Mouse (Mus musculus): Measurements from ENCODE around the gene Cyba. TPM values are rescaled to one million over a fixed set of nuclear protein-coding genes. Genes with fewer than 3 reads are reported as not detected.

Gene Cyba
- polyA plus RNA-seq (2016; fragmentation: Nextera tagmentation; extraction: Ambion mirVana) = 175 and 182 TPM in 2 replicates

DNA sequence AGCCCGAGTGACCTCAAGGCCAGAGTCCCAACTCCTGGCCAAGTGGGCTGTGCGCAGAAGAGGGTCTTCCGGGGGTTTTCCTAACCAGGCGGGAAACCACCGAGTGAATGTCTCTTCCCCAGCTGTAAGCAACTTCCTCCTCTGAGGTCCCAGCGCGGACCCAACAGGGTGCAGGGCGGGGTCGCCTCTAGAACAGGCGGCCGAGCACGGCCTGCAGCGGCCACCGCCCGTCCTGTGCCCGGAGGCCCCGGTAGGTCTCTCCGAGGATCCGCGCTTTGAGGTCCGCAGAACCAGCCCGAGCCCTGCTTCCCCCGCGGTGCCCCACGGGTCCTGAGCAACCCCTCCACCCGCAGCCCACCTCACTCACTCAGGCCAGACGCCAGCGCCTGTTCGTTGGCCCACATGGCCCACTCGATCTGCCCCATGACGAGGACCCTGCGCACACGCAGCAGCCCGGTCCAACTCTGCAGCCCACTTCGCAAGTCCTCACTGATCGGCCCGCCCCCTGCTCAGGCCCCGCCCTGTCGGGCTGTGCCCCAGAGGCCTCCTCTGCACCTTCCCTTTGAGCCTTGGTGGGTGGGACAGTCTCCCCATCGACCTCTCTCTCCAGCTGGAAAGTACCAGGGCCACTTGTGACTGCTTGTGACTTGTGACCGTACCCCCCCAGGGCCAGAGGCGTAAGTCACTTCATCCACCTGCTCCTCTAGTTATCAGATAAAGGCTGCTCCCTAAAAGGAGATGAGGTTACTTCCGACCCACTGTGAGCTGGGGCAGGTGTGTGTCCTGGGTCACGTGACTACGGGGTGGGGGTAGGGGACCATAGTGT, at the start of gene Cyba:
Cyba (minus strand) TSS at position 488 of the 826 bp plus-strand sequence.
- H3K27ac ChIP-seq (ENCODE audit: poor library complexity, severe bottlenecking) = peak within 1 kb of the TSS; percentile 59
- 4% methylated on average over 45 of the region's 45 CpGs for WGBS
- peaks cover 26% of the 10 kb centered on the region for H3K4me1 ChIP-seq (replicated peaks)
- no peaks in the 10 kb centered on the region for H3K27me3 ChIP-seq (replicated peaks)
- H3K36me3 ChIP-seq = peaks cover 35% of the 10 kb centered on the region
- peak within 1 kb of the TSS; percentile 84 for H3K9ac ChIP-seq
- H3K9me3 ChIP-seq (replicated peaks) = no peaks in the 10 kb centered on the region; the same call in 1 of the 2 replicates
- peak within 1 kb of the TSS; percentile 91 for H3K4me2 ChIP-seq
- peak within 1 kb of the TSS; percentile 63 for H3K4me3 ChIP-seq
- ATAC-seq (ENCODE audit: insufficient number of reproducible peaks, low FRiP score) = peak; percentile 84

DNA sequence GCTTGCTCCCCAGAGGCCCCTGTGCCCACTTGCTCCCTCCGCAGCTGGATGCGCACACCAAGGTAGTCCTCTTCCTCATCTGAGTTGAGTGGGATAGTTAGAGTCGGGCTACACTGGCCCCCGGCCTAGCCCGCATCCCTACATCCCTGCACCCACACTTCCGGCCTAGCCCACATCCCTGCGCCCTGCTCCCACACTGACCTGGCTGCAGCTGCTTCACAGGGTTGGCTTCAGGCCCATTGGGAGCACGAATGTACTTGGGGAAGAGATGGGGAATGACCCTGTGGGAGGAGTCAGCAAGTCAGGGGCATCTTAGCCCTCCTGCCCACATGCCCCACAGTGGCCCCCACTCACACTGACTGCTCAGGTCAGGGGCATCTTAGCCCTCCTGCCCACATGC, 49.7 kb upstream of the Cyba start:
- Histone ChIP-seq H3K36me3 (peaks cover 100% of the 10 kb centered on the region), H3K9ac (no peak overlapping the region), H3K9me3 (replicated peaks) (0 out of 2 replicates have a peak, but pooled peaks cover 4% of the 10 kb centered on the region), H3K4me1 (replicated peaks) (no peaks in the 10 kb centered on the region), H3K4me3 (no peak overlapping the region), H3K27me3 (replicated peaks) (no peaks in the 10 kb centered on the region), H3K27ac (ENCODE audit: poor library complexity, severe bottlenecking) (no peak overlapping the region), H3K4me2 (no peak overlapping the region)
- WGBS = 92% methylated on average over 8 of the region's 8 CpGs
- ATAC-seq (ENCODE audit: insufficient number of reproducible peaks, low FRiP score) = no peak; the same call in 1 of the 2 replicates

DNA sequence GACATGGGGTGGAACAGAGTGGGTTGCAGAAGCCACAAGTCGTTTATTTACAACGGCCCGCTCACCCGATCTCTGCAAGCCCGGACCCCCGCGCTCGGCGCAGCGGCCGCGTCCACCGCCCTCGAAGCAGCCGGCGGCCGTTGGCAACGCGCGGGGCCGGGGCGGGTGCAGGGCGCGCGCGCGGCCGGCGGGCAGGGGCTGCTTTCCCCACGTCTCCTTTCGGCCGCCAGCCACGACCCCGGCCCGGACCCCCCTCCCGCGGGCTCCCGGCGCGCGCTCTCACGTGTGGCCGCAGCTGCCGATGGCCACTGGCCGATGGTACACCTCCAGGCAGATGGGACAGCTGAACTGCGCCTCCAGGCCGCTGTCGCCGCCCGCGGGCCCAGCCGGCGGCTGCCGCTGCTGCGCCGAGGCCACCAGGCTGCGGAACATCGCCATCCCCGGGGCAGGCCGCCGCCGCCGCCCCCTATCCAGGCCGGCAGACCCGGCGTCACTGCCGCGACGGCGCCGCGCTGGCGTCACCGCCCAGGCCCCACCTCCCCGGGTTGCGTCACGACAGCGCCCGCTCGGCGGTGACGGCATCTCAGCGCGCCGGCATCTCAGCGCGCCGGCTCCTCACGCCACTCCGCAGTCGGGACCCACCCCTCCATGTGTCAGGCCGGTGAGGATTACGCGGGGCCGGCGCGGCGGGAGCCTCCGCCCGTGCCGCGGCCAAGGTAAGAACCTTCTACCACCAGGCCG, 43.0 kb upstream of the Cyba start, which contains the start of the genes Rnf166 and Ctu2:
Rnf166 (minus strand) TSS at position 485 of the 741 bp plus-strand sequence.
Ctu2 (plus strand) TSS at position 564 of the 741 bp plus-strand sequence.
- Histone ChIP-seq H3K9ac (peak within 1 kb of the TSS; percentile 96), H3K9me3 (replicated peaks) (no peaks in the 10 kb centered on the region), H3K4me3 (peak within 1 kb of the TSS; percentile 94), H3K27ac (ENCODE audit: poor library complexity, severe bottlenecking) (peak within 1 kb of the TSS; percentile 84), H3K36me3 (peaks cover 52% of the 10 kb centered on the region), H3K27me3 (replicated peaks) (no peaks in the 10 kb centered on the region), H3K4me2 (peak within 1 kb of the TSS; percentile 90), H3K4me1 (replicated peaks) (peaks cover 24% of the 10 kb centered on the region)
- ATAC-seq (ENCODE audit: insufficient number of reproducible peaks, low FRiP score) = peak; percentile 93
- WGBS = under 1% methylated on average over 101 of the region's 103 CpGs

DNA sequence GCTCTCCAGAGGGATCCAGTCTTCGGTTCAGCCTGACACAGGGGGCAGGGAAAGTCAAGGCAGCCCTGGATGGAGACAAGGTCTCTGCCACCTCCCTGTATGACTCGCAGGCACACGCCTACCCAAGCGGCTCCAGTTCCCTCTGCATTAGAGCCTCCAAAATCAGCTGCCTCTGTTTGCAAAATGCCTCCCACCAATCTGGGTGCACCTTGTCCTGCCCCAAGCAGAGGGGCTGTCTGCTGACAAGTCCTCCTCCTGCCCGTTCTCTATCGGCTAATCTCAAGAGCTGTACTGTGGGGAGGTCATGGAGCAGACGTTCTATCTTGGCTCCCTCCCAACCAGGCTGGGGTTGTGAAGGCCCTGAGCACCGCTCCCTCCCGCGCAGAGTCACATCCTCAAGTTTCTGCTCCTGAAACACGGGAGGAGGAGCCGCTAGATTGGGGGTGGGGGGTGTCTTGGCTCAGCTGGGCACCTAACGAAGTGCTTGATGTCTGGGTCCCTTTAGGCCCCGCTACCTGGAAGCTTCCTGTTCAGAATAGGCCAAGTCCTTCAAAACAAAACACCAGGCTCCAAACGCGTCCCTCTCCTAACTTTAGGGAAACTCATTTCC, 42.3 kb upstream of the Cyba start:
- peak overlapping the region; percentile 84 for H3K27ac ChIP-seq (ENCODE audit: poor library complexity, severe bottlenecking)
- WGBS = 6% methylated on average over 16 of the region's 16 CpGs
- H3K4me2 ChIP-seq = peak overlapping the region; percentile 90
- H3K36me3 ChIP-seq = peaks cover 51% of the 10 kb centered on the region
- H3K4me1 ChIP-seq (replicated peaks) = peaks cover 24% of the 10 kb centered on the region
- ATAC-seq (ENCODE audit: insufficient number of reproducible peaks, low FRiP score) = peak; percentile 27; the same call in 1 of the 2 replicates
- H3K9ac ChIP-seq = peak overlapping the region; percentile 96
- H3K9me3 ChIP-seq (replicated peaks) = no peaks in the 10 kb centered on the region
- no peaks in the 10 kb centered on the region for H3K27me3 ChIP-seq (replicated peaks)
- peak overlapping the region; percentile 94 for H3K4me3 ChIP-seq

DNA sequence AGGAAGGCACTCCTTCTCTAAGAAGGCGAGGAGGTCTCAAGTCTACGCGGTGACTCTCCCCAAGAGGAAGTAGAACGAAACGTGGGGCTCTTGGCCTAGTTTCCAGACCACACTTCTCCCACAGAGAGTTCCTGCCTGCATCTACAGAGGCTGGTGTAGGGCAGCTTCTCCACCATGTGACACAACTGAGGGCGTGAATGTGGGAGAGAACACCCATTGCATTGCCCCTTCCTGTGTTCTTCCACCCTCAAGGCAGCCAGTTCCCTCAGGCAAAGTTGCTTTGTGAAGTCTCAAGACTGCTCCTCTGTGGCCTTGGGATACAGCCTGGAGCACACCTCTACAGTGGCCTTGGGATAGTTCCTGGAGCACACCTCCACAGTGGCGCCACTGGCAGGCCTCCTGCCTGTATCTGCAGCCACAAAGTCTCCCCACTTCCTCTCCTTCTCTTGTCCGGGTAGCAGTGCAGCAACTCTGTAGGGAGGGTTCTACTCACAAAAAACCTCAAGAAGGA, 41.2 kb upstream of the Cyba start:
- Histone ChIP-seq H3K4me3 (no peak overlapping the region), H3K4me2 (0 out of 2 replicates have a peak overlapping the region, but pooled peaks have one; percentile 90), H3K9me3 (replicated peaks) (no peaks in the 10 kb centered on the region), H3K36me3 (peaks cover 49% of the 10 kb centered on the region), H3K27me3 (replicated peaks) (no peaks in the 10 kb centered on the region), H3K27ac (ENCODE audit: poor library complexity, severe bottlenecking) (no peak overlapping the region), H3K9ac (no peak overlapping the region), H3K4me1 (replicated peaks) (peaks cover 24% of the 10 kb centered on the region)
- WGBS = 84% methylated on average over 8 of the region's 8 CpGs
- no peak for ATAC-seq (ENCODE audit: insufficient number of reproducible peaks, low FRiP score)

DNA sequence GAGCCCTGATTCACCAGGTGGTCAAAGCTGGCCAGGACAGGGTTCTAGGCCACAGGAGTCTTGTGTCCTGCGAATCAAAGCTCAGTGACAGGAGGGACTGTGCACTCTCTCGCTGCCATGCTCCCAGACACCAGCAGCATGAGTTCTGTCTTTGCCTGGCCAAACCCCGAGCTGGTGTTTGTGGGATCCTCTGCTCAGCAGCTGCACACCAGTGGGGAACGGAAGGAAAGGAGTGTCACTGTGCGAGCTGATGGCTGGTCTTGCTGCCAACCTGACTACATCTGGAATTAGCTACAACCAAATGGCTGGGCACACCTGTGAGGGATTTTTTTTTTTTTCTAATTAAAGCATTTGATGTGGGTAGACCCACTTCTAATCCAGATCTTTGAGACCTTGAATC, 38.0 kb upstream of the Cyba start:
- Histone ChIP-seq H3K27ac (ENCODE audit: poor library complexity, severe bottlenecking) (no peak overlapping the region), H3K36me3 (peaks cover 66% of the 10 kb centered on the region), H3K4me3 (no peak overlapping the region), H3K4me1 (replicated peaks) (peaks cover 15% of the 10 kb centered on the region), H3K9me3 (replicated peaks) (no peaks in the 10 kb centered on the region), H3K9ac (no peak overlapping the region), H3K4me2 (no peak overlapping the region), H3K27me3 (replicated peaks) (no peaks in the 10 kb centered on the region)
- ATAC-seq (ENCODE audit: insufficient number of reproducible peaks, low FRiP score) = no peak
- WGBS = 80% methylated on average over 5 of the region's 5 CpGs

DNA sequence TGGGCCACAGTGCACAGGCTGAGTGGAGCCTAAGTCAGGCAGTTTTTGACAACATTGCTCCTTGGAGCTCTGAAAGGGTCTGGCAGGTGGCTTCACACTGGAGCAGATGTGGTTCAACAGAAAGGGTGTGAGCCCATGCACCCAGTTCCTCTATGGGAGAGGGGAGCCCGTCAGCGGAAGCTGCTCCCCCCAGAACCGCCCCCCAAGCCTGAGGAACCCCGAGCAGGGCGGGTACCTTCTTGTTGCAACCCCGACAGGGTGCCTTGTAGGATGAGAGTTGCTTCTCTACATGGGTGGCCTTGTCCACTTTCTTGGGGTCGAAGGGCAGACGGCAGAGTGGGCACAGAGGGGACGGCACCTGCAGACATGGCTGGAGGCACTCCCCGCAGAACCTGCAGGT, 37.2 kb upstream of the Cyba start:
- H3K4me1 ChIP-seq (replicated peaks) = peaks cover 15% of the 10 kb centered on the region
- no peak overlapping the region for H3K4me2 ChIP-seq
- ATAC-seq (ENCODE audit: insufficient number of reproducible peaks, low FRiP score) = no peak
- H3K36me3 ChIP-seq = peaks cover 70% of the 10 kb centered on the region
- no peak overlapping the region for H3K4me3 ChIP-seq
- no peaks in the 10 kb centered on the region for H3K27me3 ChIP-seq (replicated peaks)
- no peaks in the 10 kb centered on the region for H3K9me3 ChIP-seq (replicated peaks)
- no peak overlapping the region for H3K9ac ChIP-seq
- no peak overlapping the region for H3K27ac ChIP-seq (ENCODE audit: poor library complexity, severe bottlenecking)
- 85% methylated on average over 10 of the region's 10 CpGs for WGBS

DNA sequence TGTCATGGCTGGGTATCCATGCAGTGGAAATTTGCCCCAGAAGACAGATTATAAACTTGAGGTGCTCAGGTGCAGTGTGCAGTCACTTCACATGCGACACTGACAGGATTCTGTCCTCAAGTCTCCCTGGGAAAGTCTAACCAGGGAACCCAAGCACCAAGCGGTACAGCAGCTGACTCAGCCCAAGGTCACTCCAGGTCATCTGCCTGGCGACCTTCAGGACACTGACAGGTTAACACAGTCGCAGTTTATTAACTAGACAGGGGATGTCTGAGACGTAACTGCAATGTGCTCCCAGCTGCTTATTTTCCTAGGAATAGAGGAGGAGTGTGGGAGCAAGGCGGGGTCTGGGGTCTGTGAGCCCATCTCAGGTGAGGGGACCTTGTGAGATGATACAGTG, 36.7 kb upstream of the Cyba start:
- ATAC-seq (ENCODE audit: insufficient number of reproducible peaks, low FRiP score) = no peak
- H3K4me3 ChIP-seq = no peak overlapping the region
- 70% methylated on average over 6 of the region's 6 CpGs for WGBS
- no peaks in the 10 kb centered on the region for H3K27me3 ChIP-seq (replicated peaks)
- no peak overlapping the region for H3K27ac ChIP-seq (ENCODE audit: poor library complexity, severe bottlenecking)
- no peaks in the 10 kb centered on the region for H3K9me3 ChIP-seq (replicated peaks)
- H3K4me2 ChIP-seq = no peak overlapping the region
- peaks cover 14% of the 10 kb centered on the region for H3K4me1 ChIP-seq (replicated peaks)
- peaks cover 70% of the 10 kb centered on the region for H3K36me3 ChIP-seq
- no peak overlapping the region for H3K9ac ChIP-seq

DNA sequence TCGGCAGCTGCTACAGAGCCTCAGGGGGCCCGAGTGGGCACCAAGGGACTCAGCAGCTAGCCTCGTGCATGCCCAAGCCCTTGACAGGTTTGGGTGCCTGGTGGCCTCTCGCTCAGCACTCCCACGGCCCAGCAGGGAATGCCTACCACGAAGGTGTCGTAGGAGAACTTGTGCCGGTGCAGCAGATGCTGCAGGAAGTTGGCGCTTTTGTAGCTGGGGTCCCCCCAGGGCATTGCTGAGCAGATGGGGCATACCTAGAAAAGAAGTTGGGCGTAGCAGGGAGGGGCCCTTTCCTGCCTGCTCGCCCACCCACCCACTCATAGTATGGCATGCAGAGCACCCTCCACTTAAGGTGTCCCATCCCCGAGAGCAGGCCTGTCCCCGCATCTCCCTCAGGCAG, 35.1 kb upstream of the Cyba start:
- no peak overlapping the region for H3K4me2 ChIP-seq
- H3K27ac ChIP-seq (ENCODE audit: poor library complexity, severe bottlenecking) = no peak overlapping the region
- peaks cover 58% of the 10 kb centered on the region for H3K36me3 ChIP-seq
- H3K9me3 ChIP-seq (replicated peaks) = no peaks in the 10 kb centered on the region
- WGBS = 87% methylated on average over 13 of the region's 13 CpGs
- H3K4me1 ChIP-seq (replicated peaks) = peaks cover 22% of the 10 kb centered on the region
- no peak overlapping the region for H3K9ac ChIP-seq
- no peaks in the 10 kb centered on the region for H3K27me3 ChIP-seq (replicated peaks)
- no peak for ATAC-seq (ENCODE audit: insufficient number of reproducible peaks, low FRiP score)
- H3K4me3 ChIP-seq = no peak overlapping the region

DNA sequence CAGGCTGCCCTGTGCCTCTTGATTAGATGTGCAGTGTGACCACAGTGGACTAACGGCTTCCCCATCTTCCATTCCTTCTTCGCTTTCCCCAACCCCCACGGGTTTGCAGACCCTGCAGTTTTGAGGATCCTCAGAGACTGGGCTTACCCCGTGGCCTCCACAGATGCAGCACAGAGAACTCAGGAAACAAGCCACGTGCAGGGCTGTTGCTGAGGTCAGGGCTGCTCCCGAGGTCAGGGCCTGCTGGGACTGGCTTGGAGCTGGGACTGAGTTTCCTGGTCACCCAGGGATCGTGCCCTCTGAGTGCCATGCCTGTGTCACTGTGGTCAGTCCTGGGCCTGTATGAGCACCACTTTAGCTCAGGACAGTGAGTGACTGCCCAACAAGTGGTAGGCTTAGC, 32.3 kb upstream of the Cyba start:
- H3K4me1 ChIP-seq (replicated peaks) = peaks cover 50% of the 10 kb centered on the region
- peaks cover 44% of the 10 kb centered on the region for H3K36me3 ChIP-seq
- H3K27me3 ChIP-seq (replicated peaks) = peaks cover 25% of the 10 kb centered on the region
- no peak overlapping the region for H3K4me3 ChIP-seq
- no peak for ATAC-seq (ENCODE audit: insufficient number of reproducible peaks, low FRiP score)
- no peak overlapping the region for H3K9ac ChIP-seq
- no peak overlapping the region for H3K27ac ChIP-seq (ENCODE audit: poor library complexity, severe bottlenecking)
- no peak overlapping the region for H3K4me2 ChIP-seq
- WGBS = 55% methylated on average over 7 of the region's 7 CpGs
- H3K9me3 ChIP-seq (replicated peaks) = no peaks in the 10 kb centered on the region

Data from heart, embryonic 12.5 days (tissue).